Mouse (Mus musculus) liver, postnatal 0 days (tissue): ENCODE results near the gene Gnao1.

ENCODE experiments used
- CTCF ChIP-seq: sonication (generic); IDR thresholded peaks from 2 replicates; pipeline ENCODE4 v1.5.1; 2016; ENCODE audit warnings: antibody characterized with exemption, low read depth
- EP300 ChIP-seq: IDR thresholded peaks from 2 replicates; pipeline ENCODE4 v1.6.1; 2016; ENCODE audit warnings: antibody characterized with exemption, low read depth, mild to moderate bottlenecking

- no peak for TF ChIP-seq CTCF
- TF ChIP-seq EP300 = no peak
Observed at GRCm38 (mm10) chr8:93918580-93918979, 108.8 kb downstream of the Gnao1 start.
